Mouse (Mus musculus) midbrain, embryonic 14.5 days (tissue): Measurements from ENCODE around the gene Rita1. TPM values are rescaled to one million over a fixed set of nuclear protein-coding genes. Genes with fewer than 3 reads are reported as not detected.

ENCODE experiments used
- ATAC-seq: fragments of 200-750 bp; cut with Nextera tagmentation; 2 replicates; pipeline ENCODE4 v1.8.0; 2017; ENCODE audit warnings: moderate number of reproducible peaks, moderate library complexity; ENCODE audit not compliant: low FRiP score, low TSS enrichment
- DNase-seq: peaks from one replicate; pipeline ENCODE4 v3.0.0-alpha.2; 2015
- H3K27ac ChIP-seq: fragments of 300-500 bp; sonication (generic); replicated peaks from 2 replicates; pipeline ENCODE4 v1.5.1; 2014; ENCODE audit warnings: mild to moderate bottlenecking, low read depth, low read length, moderate library complexity
- H3K27me3 ChIP-seq: fragments of 300-500 bp; sonication (generic); 2 replicates; pipeline ENCODE4 v1.6.1; 2014; ENCODE audit warnings: low read length, control low read depth, mixed read lengths; ENCODE audit not compliant: control insufficient read depth, insufficient read depth
- H3K36me3 ChIP-seq: fragments of 300-500 bp; sonication (generic); 2 replicates; pipeline ENCODE4 v1.6.1; 2014; ENCODE audit warnings: low read length, control low read depth; ENCODE audit not compliant: control insufficient read depth, insufficient read depth
- H3K4me1 ChIP-seq: fragments of 300-500 bp; sonication (generic); 2 replicates; pipeline ENCODE4 v1.6.1; 2014; ENCODE audit warnings: mild to moderate bottlenecking, antibody characterized with exemption, low read length, control low read depth; ENCODE audit not compliant: control insufficient read depth, insufficient read depth
- H3K4me2 ChIP-seq: fragments of 300-500 bp; sonication (generic); 2 replicates; pipeline ENCODE4 v1.6.1; 2014; ENCODE audit warnings: mild to moderate bottlenecking, low read length, moderate library complexity
- H3K4me3 ChIP-seq: fragments of 300-500 bp; sonication (generic); replicated peaks from 2 replicates; pipeline ENCODE4 v1.5.1; 2014; ENCODE audit warnings: low read depth, low read length
- H3K9ac ChIP-seq: fragments of 300-500 bp; sonication (generic); replicated peaks from 2 replicates; pipeline ENCODE4 v1.6.1; 2014; ENCODE audit warnings: mild to moderate bottlenecking, low read length, moderate library complexity
- H3K9me3 ChIP-seq: fragments of 300-500 bp; sonication (generic); 2 replicates; pipeline ENCODE4 v1.6.1; 2016; ENCODE audit warnings: low read length, control low read depth, mixed read lengths; ENCODE audit not compliant: control insufficient read depth
- WGBS: fragments of 180-500 bp; shearing (Covaris S2); extraction: QIAGEN DNeasy Blood & Tissue Kit; methylation state at CpG from one replicate; pipeline ENCODE4 v1.1.7; 2014; 5-methylcytosine and 5-hydroxymethylcytosine counted together
- polyA plus RNA-seq: library from polyadenylated mRNA; unstranded; fragments of >200 nt; fragmentation: Nextera tagmentation; extraction: Ambion mirVana; gene quantifications from 2 replicates; pipeline ENCODE4 v1.2.1, GENCODE M21; 2014

Rita1 gene
- polyA plus RNA-seq = 20.6 and 25.5 TPM in 2 replicates

DNA sequence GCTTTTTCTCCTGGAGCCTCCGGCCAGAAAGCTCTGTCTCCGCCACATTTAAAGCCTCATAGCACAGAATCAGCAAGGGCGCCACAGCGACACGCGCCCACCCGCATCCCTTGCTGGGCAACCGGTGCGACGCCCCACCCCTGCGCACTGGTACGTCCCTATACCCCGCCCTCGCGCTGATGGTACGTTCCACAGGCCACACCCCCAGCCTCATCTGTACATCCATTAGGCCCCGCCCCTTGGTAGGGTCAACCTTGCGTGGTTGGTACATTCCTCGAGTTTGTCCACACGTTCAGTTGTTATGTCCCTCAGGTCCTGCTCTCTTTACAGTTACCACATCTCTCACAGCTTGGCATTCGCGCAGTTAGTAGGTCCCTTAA lies at the start of gene Rita1, which contains the start of gene Ddx54:
Gene Rita1 (minus strand): TSS at position 148 of the 380 bp plus-strand sequence.
Gene Ddx54 (plus strand): TSS at position 298 of the 380 bp plus-strand sequence.
- peaks cover 14% of the 10 kb centered on the region for H3K4me1 ChIP-seq
- ATAC-seq (peak; percentile 89), DNase-seq (peak; percentile 98)
- 0% methylated on average over 22 of the region's 22 CpGs for WGBS
- peak within 1 kb of the TSS; percentile 85 for H3K4me2 ChIP-seq
- peak within 1 kb of the TSS; percentile 59 for H3K9ac ChIP-seq
- peaks cover 15% of the 10 kb centered on the region for H3K36me3 ChIP-seq
- peak within 1 kb of the TSS; percentile 68 for H3K4me3 ChIP-seq
- peak within 1 kb of the TSS; percentile 85 for H3K27ac ChIP-seq
- no peaks in the 10 kb centered on the region for H3K9me3 ChIP-seq
- H3K27me3 ChIP-seq = no peaks in the 10 kb centered on the region

DNA sequence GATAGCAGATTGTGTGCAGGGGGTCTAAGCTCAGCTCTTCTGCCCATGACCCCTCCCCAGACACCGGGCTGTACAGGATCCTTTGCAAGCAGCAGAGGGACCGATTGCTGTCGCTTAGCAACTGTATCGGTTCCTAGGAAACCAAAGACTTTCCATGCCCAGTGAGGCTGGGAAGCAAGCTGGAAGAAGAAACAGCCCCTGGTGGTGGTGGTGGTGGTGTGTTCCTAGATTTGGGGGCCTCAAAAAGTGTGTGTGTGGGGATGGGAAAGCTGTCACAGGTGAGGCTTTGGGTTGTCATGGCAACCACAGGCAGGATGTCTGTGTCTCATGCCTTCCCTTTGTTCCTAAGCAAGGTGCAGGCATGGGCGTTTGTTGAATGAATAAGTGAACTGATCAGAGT lies 48.4 kb upstream of the Rita1 start:
- H3K36me3 ChIP-seq = no peaks in the 10 kb centered on the region
- no peaks in the 10 kb centered on the region for H3K9me3 ChIP-seq
- DNase-seq (peak; percentile 76), ATAC-seq (no peak)
- 20% methylated on average over 5 of the region's 5 CpGs for WGBS
- H3K27me3 ChIP-seq = no peaks in the 10 kb centered on the region
- H3K4me1 ChIP-seq = no peaks in the 10 kb centered on the region
- peak overlapping the region; percentile 76 for H3K27ac ChIP-seq
- H3K4me2 ChIP-seq = no peak overlapping the region
- no peak overlapping the region for H3K9ac ChIP-seq
- H3K4me3 ChIP-seq = no peak overlapping the region

DNA sequence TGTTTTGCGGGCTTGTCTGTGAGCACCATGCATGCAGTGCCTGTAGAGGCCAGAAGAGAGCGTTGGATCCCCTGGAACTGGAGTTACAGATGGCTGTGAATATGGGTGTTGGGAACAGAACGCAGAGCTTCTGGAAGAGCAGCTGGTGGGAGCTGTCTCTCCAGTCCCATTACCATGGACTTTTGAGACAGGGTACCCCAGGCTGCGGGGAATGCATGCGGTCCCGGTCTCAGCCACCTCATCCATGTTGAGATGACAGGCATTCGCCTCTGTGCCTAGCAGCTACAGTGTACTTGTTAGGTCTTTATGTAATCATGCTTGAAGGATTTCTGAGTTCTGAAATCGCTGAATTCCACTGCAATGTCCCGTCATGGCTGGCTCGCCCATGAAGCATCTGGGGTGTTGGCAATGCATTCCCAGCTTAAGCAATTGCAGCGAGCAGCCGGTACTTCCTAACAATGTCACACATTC lies 43.9 kb upstream of the Rita1 start:
- ATAC-seq (no peak), DNase-seq (no peak)
- Histone ChIP-seq H3K27ac (no peak overlapping the region), H3K4me2 (no peak overlapping the region), H3K9me3 (no peaks in the 10 kb centered on the region), H3K9ac (no peak overlapping the region), H3K27me3 (no peaks in the 10 kb centered on the region), H3K4me1 (no peaks in the 10 kb centered on the region), H3K36me3 (no peaks in the 10 kb centered on the region), H3K4me3 (no peak overlapping the region)
- 86% methylated on average over 12 of the region's 12 CpGs for WGBS

DNA sequence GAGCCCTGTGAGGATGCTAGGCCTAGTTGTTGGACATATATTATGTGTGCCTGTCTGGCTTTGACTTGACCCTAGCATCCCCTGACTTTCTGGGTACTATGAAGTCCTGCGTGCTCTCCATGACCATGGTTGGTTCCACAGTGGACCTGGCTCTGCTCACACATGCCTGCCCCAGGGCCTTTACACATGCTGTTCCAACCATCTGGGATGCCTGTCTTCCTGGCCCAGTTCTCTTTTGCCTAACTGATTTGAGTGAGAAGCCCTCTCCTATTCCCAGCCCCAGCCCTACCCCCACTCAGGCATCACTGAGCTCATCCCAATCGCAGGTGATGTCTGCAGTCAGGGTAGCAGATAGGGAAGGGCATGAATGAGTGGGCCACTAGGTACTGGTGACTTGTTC lies 41.5 kb upstream of the Rita1 start:
- DNase-seq = no peak
- no peak for ATAC-seq
- H3K27ac ChIP-seq = no peak overlapping the region
- no peak overlapping the region for H3K4me3 ChIP-seq
- H3K9me3 ChIP-seq = no peaks in the 10 kb centered on the region
- no peak overlapping the region for H3K4me2 ChIP-seq
- peaks cover 3% of the 10 kb centered on the region; the same call in 1 of the 2 replicates for H3K4me1 ChIP-seq
- no peaks in the 10 kb centered on the region for H3K36me3 ChIP-seq
- peaks cover 14% of the 10 kb centered on the region for H3K27me3 ChIP-seq
- H3K9ac ChIP-seq = no peak overlapping the region
- WGBS = 87% methylated on average over 2 of the region's 2 CpGs

DNA sequence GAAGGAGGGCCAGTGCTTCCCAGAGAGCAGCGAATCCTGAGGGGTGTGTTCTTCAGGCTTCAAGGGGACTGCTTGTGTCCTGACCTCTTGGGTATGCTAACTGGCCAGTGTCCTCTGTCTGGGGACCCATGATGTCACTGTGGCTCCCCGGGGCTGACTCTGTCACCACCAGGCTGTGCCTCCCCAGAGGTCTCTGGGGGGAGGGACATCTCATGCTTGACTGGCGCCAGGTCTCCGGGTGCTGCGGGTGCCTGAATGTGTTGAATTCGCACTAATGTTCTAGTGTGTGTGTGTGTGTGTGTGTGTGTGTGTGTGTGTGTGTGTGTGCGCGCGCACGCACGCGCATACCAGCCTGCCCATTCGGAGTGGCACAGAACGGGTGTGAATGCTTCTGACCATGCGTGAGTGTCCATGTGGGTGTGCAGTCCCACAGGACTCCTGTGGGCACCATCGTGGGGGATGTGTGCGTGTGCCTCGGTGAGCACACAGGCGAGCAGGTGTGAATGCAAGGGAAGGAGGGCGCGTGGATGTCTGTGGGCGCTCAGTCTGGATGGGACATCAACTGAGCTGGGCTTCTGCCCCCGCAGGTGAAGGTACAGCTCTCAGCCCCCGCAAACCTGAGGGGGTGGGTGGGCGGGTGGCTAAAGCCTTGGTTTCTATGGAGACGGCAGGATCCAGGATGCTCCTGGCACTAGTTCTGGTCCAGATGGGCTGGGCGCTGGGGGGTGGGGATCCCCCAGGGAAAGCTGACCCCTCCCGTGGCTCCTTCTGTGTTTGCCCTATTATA lies 40.7 kb upstream of the Rita1 start:
- Histone ChIP-seq H3K4me2 (no peak overlapping the region), H3K4me1 (peaks cover 7% of the 10 kb centered on the region; the same call in 1 of the 2 replicates), H3K9me3 (no peaks in the 10 kb centered on the region), H3K27me3 (peaks cover 18% of the 10 kb centered on the region), H3K9ac (no peak overlapping the region), H3K27ac (no peak overlapping the region), H3K36me3 (no peaks in the 10 kb centered on the region), H3K4me3 (no peak overlapping the region)
- WGBS = 83% methylated on average over 28 of the region's 28 CpGs
- no peak for ATAC-seq
- no peak for DNase-seq

DNA sequence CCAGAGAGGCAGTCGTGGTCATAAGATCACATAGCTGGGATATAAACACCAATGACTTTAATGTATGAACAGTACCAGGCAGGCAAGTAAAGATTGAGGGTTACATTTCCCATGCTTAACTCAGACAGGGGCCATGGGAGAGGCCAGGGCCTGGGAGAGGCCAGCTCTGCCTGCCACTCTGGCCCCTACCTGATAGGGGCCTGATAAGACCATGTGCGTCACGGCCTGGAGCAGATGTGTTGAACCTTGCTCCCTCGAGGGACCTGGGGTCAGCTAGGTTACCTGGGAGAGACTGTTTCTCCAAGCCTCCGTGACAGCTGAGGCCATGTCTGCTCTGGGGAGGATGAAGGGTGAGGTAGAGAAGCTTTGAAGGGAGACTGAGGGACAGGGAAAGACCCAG lies 38.8 kb upstream of the Rita1 start:
- Histone ChIP-seq H3K4me2 (no peak overlapping the region), H3K27me3 (peaks cover 28% of the 10 kb centered on the region), H3K9ac (no peak overlapping the region), H3K36me3 (no peaks in the 10 kb centered on the region), H3K9me3 (no peaks in the 10 kb centered on the region), H3K27ac (no peak overlapping the region), H3K4me3 (no peak overlapping the region), H3K4me1 (peaks cover 7% of the 10 kb centered on the region; the same call in 1 of the 2 replicates)
- ATAC-seq (no peak), DNase-seq (no peak)
- 83% methylated on average over 5 of the region's 5 CpGs for WGBS

DNA sequence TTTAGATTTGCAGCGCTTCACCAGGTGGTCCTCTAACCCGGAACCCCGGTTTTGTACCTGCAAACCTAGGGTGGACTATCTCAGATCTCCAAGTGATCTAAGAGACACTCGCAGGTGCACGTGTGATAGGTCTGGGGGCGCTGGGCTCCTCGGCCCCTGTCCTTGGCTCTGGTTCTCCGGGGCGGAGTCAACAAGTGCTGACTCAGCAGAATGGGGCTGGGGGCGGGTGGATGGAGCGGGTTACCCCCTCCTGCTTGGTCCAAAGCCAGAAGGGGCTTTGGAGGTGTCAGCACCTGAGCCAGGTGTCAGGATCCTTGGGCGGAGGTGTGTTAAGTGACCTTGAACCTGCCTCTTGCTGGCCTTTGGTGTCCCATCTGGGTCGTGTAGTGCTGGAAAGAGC lies 37.5 kb upstream of the Rita1 start:
- H3K4me2 ChIP-seq = no peak overlapping the region
- peaks cover 7% of the 10 kb centered on the region; the same call in 1 of the 2 replicates for H3K4me1 ChIP-seq
- no peak overlapping the region for H3K4me3 ChIP-seq
- 25% methylated on average over 13 of the region's 13 CpGs for WGBS
- no peak overlapping the region for H3K27ac ChIP-seq
- no peak for DNase-seq
- peaks cover 28% of the 10 kb centered on the region for H3K27me3 ChIP-seq
- no peak overlapping the region for H3K9ac ChIP-seq
- no peak for ATAC-seq
- no peaks in the 10 kb centered on the region for H3K36me3 ChIP-seq
- no peaks in the 10 kb centered on the region for H3K9me3 ChIP-seq

DNA sequence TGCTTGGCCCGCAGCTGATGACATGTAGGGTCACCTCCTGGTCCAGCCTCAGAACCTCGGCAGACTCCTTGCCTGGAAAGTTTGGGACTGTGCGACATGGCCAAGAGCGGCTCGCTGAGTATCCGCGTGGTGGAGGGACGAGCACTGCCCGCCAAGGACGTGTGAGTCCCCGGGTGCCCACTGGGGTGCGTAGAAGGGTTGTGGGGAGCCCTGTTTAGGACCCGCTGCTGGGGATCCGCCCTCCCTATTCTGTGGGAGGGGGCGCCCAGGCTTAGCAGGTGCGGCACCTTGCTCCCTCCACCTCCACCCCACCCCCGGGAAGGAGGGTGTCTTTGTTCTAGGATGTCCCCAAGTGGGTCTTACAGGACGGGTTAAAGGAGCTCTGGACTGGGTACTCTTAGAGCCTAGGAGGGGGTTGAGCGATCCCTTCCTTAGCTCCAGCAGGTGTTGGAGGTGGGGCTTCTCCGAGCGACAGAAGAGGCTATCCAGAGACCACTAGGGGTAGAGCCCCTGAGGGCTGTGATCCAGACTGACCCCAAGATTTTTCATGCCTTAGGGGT lies 37.1 kb upstream of the Rita1 start:
- ATAC-seq = no peak
- Histone ChIP-seq H3K4me2 (peak overlapping the region; percentile 44), H3K9ac (no peak overlapping the region), H3K27me3 (peaks cover 28% of the 10 kb centered on the region), H3K27ac (no peak overlapping the region), H3K36me3 (no peaks in the 10 kb centered on the region), H3K4me1 (peaks cover 7% of the 10 kb centered on the region; the same call in 1 of the 2 replicates), H3K4me3 (peak overlapping the region; percentile 18), H3K9me3 (no peaks in the 10 kb centered on the region)
- DNase-seq = peak; percentile 37
- 3% methylated on average over 21 of the region's 21 CpGs for WGBS
